Mouse (Mus musculus): ENCODE results near the gene Lmf1. TPM values are rescaled to one million over a fixed set of nuclear protein-coding genes. Genes with fewer than 3 reads are reported as not detected.

Lmf1 gene
- total and polyA plus RNA-seq, 3 experiments = 14.0 to 30.5 TPM; not detected in 1

DNA sequence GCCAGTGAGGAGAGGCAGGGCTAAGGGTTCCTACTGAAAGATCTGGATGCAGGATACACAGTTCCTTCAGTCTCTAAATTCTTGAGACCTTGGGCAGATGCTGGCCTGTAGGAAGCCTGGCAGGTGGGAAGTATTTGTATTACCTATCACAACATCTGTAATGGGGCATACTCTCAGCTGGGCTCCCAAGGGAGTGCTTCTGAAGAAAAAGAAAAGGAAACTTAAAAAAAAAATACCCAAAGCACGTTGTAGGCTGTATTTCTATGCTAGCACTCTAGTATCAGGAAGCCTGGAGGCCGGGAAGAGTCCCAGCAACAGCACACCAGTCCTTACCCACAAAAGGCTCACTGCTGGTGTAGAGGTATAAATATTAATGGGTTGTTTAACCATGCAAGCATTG, 1.2 kb upstream of the Lmf1 start:
- Histone ChIP-seq H3K9ac (ENCODE audit: control insufficient read depth, low read depth, low read length, poor library complexity, severe bottlenecking) (no peak overlapping the region), H3K79me2 (ENCODE audit: control insufficient read depth, insufficient read depth, low read length, poor library complexity) (peaks cover 6% of the 10 kb centered on the region), H3K27ac (ENCODE audit: control insufficient read depth, low read depth, low read length) (no peak overlapping the region), H3K4me1 (ENCODE audit: control insufficient read depth in 1 of 2, insufficient read depth in 2 of 2, low read length in 2 of 2) (peaks cover 0 to 16% of the 10 kb centered on the region in 2 experiments; a peak in 2 of 4 replicates), H3K9me3 (replicated peaks; ENCODE audit: insufficient read depth, low read length) (no peaks in the 10 kb centered on the region), H3K27me3 (ENCODE audit: control insufficient read depth in 1 of 2, insufficient read depth in 2 of 2, low read length in 2 of 2) (no peaks in the 10 kb centered on the region), H3K4me3 (ENCODE audit: control insufficient read depth in 1 of 2, insufficient read depth in 1 of 2, low read depth in 2 of 2, low read length in 2 of 2) (no peak overlapping the region), H3K36me3 (ENCODE audit: control insufficient read depth in 1 of 2, insufficient read depth in 2 of 2, low read length in 2 of 2) (peaks cover 0 to 6% of the 10 kb centered on the region in 2 experiments; a peak in 2 of 4 replicates)
- no peak for DNase-seq (ENCODE audit: low read depth, low spot score)
- TF ChIP-seq NELFE (IDR thresholded peaks at IDR 0.05; ENCODE audit: low read depth, low read length) (no peak), JUND (IDR thresholded peaks at IDR 0.05; ENCODE audit: low read depth, low read length) (no peak), SMC3 (IDR thresholded peaks at IDR 0.05; ENCODE audit: low read depth, low read length) (no peak), EP300 (IDR thresholded peaks at IDR 0.05; ENCODE audit: low read depth in 1 of 2, low read length in 2 of 2) (no peak), SIN3A (IDR thresholded peaks at IDR 0.05; ENCODE audit: low read length) (no peak), MEF2A (IDR thresholded peaks at IDR 0.05; ENCODE audit: extremely low read depth, insufficient replicate concordance, low read depth, low read length, poor library complexity, severe bottlenecking) (no peak), MAZ (IDR thresholded peaks at IDR 0.05; ENCODE audit: low read depth, low read length) (no peak), GATA1 (IDR thresholded peaks at IDR 0.05; ENCODE audit: low read depth, low read length) (no peak), ZC3H11A (IDR thresholded peaks at IDR 0.05; ENCODE audit: low read depth, low read length) (no peak), KAT2A (conservative IDR thresholded peaks at IDR 0.05; ENCODE audit: low read depth, low read length) (no peak), HCFC1 (IDR thresholded peaks at IDR 0.05; ENCODE audit: low read depth, low read length) (no peak), POLR2A (IDR thresholded peaks at IDR 0.05; ENCODE audit: control insufficient read depth in 1 of 2, insufficient read depth in 1 of 2, low read depth in 1 of 2, low read length in 2 of 2, poor library complexity in 1 of 2) (no peak), ELF1 (IDR thresholded peaks at IDR 0.05; ENCODE audit: low read depth, low read length) (no peak), TAL1 (IDR thresholded peaks at IDR 0.05; ENCODE audit: low read length) (no peak), NRF1 (IDR thresholded peaks at IDR 0.05; ENCODE audit: insufficient read depth, low read depth, low read length, poor library complexity, severe bottlenecking) (no peak), E2F4 (IDR thresholded peaks at IDR 0.05; ENCODE audit: borderline replicate concordance, low read depth, low read length) (no peak)

- Histone ChIP-seq H3K27me3 (ENCODE audit: control insufficient read depth in 1 of 2, insufficient read depth in 2 of 2, low read length in 2 of 2) (no peaks in the 10 kb centered on the region), H3K4me1 (ENCODE audit: control insufficient read depth in 1 of 2, insufficient read depth in 2 of 2, low read length in 2 of 2) (peaks cover 0 to 27% of the 10 kb centered on the region in 2 experiments; a peak in 3 of 4 replicates), H3K4me3 (ENCODE audit: control insufficient read depth in 1 of 2, insufficient read depth in 1 of 2, low read depth in 2 of 2, low read length in 2 of 2) (peak overlapping the region; percentile 93 to 96), H3K27ac (ENCODE audit: control insufficient read depth, low read depth, low read length) (peak overlapping the region; percentile 68), H3K79me2 (ENCODE audit: control insufficient read depth, insufficient read depth, low read length, poor library complexity) (peaks cover 6% of the 10 kb centered on the region), H3K9ac (ENCODE audit: control insufficient read depth, low read depth, low read length, poor library complexity, severe bottlenecking) (peak overlapping the region; percentile 94), H3K36me3 (ENCODE audit: control insufficient read depth in 1 of 2, insufficient read depth in 2 of 2, low read length in 2 of 2) (peaks cover 0 to 15% of the 10 kb centered on the region in 2 experiments; a peak in 2 of 4 replicates), H3K9me3 (replicated peaks; ENCODE audit: insufficient read depth, low read length) (no peaks in the 10 kb centered on the region)
- no peak for DNase-seq (ENCODE audit: low read depth, low spot score)
- TF ChIP-seq RAD21 (IDR thresholded peaks at IDR 0.05; ENCODE audit: low read depth, low read length) (no peak), CHD1 (IDR thresholded peaks at IDR 0.05; ENCODE audit: low read depth, low read length) (no peak), TAL1 (IDR thresholded peaks at IDR 0.05; ENCODE audit: low read length) (no peak), TCF12 (IDR thresholded peaks at IDR 0.05; ENCODE audit: low read depth, low read length) (no peak), POLR2A (IDR thresholded peaks at IDR 0.05; ENCODE audit: control insufficient read depth in 1 of 2, insufficient read depth in 1 of 2, low read depth in 1 of 2, low read length in 2 of 2, poor library complexity in 1 of 2) (no peak; a peak in 1 of 4 replicates), GATA1 (IDR thresholded peaks at IDR 0.05; ENCODE audit: low read depth, low read length) (no peak), MAZ (IDR thresholded peaks at IDR 0.05; ENCODE audit: low read depth, low read length) (no peak), USF2 (IDR thresholded peaks at IDR 0.05; ENCODE audit: borderline replicate concordance in 1 of 2, insufficient read depth in 1 of 2, low read depth in 1 of 2, low read length in 2 of 2) (no peak), TBP (IDR thresholded peaks at IDR 0.05; ENCODE audit: low read depth, low read length) (no peak), MYB (IDR thresholded peaks at IDR 0.05; ENCODE audit: low read depth, low read length) (no peak), NELFE (IDR thresholded peaks at IDR 0.05; ENCODE audit: low read depth, low read length) (no peak), USF1 (IDR thresholded peaks at IDR 0.05; ENCODE audit: low read depth, low read length) (no peak), SIN3A (IDR thresholded peaks at IDR 0.05; ENCODE audit: low read length) (no peak), MYC (IDR thresholded peaks at IDR 0.05; ENCODE audit: low read depth, low read length) (no peak), POLR2AphosphoS2 (IDR thresholded peaks at IDR 0.05; ENCODE audit: low read length) (no peak), CHD2 (IDR thresholded peaks at IDR 0.05; ENCODE audit: low read length) (no peak)
Measured at GRCm38 (mm10) chr17:25579332-25580047, 605 bp downstream of the Lmf1 start.
